Mouse (Mus musculus) C2C12 (cell line): ENCODE results near the gene Ech1. TPM values are rescaled to one million over a fixed set of nuclear protein-coding genes. Genes with fewer than 3 reads are reported as not detected.

Experiments used
- H3K27me3 ChIP-seq: one replicate; pipeline ENCODE4 v1.6.1; 2011; ENCODE audit not compliant: control insufficient read depth, insufficient read depth, insufficient read length
- H3K36me3 ChIP-seq: one replicate; pipeline ENCODE4 v1.6.1; 2011; ENCODE audit not compliant: control insufficient read depth, insufficient read depth
- H3K4me3 ChIP-seq: one replicate; pipeline ENCODE4 v1.5.1; 2011; ENCODE audit warnings: mild to moderate bottlenecking, control low read depth; ENCODE audit not compliant: poor library complexity, insufficient read depth, severe bottlenecking
- H3K79me2 ChIP-seq: one replicate; pipeline ENCODE4 v1.6.1; 2011; ENCODE audit not compliant: control insufficient read depth, insufficient read depth
- H3K79me3 ChIP-seq: one replicate; pipeline ENCODE4 v1.6.1; 2011; ENCODE audit warnings: low read depth, control low read depth
- H3ac ChIP-seq: one replicate; pipeline ENCODE3; 2011; ENCODE audit warnings: low read depth; ENCODE audit not compliant: control insufficient read depth, insufficient read length
- CEBPB ChIP-seq: IDR thresholded peaks from one replicate; pipeline ENCODE4 v1.6.1; 2011; ENCODE audit warnings: low read depth, mild to moderate bottlenecking, control low read depth, moderate library complexity
- CTCF ChIP-seq: IDR thresholded peaks from one replicate; pipeline ENCODE4 v1.5.1; 2011; ENCODE audit not compliant: control insufficient read depth, insufficient read depth, insufficient read length
- FOSL1 ChIP-seq: IDR thresholded peaks from one replicate; pipeline ENCODE4 v1.8.0; 2011; ENCODE audit warnings: mild to moderate bottlenecking, low read length; ENCODE audit not compliant: poor library complexity, insufficient read depth, severe bottlenecking
- MAX ChIP-seq: IDR thresholded peaks from one replicate; pipeline ENCODE4 v1.6.1; 2011; ENCODE audit warnings: mild to moderate bottlenecking, control low read depth
- MYOD1 ChIP-seq: IDR thresholded peaks from one replicate; pipeline ENCODE4 v1.6.1; 2011; ENCODE audit warnings: low read depth; ENCODE audit not compliant: control insufficient read depth, insufficient read length
- MYOG ChIP-seq: IDR thresholded peaks from one replicate; pipeline ENCODE4 v1.6.1; 2011; ENCODE audit not compliant: control insufficient read depth, insufficient read length; ENCODE audit errors: extremely low read depth
- USF1 ChIP-seq: IDR thresholded peaks from one replicate; pipeline ENCODE4 v1.6.1; 2011; ENCODE audit warnings: low read depth, mild to moderate bottlenecking, control low read depth, moderate library complexity
- polyA plus RNA-seq: library from polyadenylated mRNA; unstranded; fragments of >200 nt; fragmentation: generic; extraction: Trizol; gene quantifications from one replicate; pipeline ENCODE4 v1.2.1, GENCODE M21; 2012; ENCODE audit warnings: missing spikeins

The Ech1 gene
- polyA plus RNA-seq, 1 experiment: 106 TPM

- Histone ChIP-seq H3K36me3 (peaks cover 47% of the 10 kb centered on the region), H3K79me3 (peaks cover 48% of the 10 kb centered on the region), H3K27me3 (no peaks in the 10 kb centered on the region), H3ac (peak overlapping the region; percentile 65), H3K79me2 (peaks cover 50% of the 10 kb centered on the region), H3K4me3 (peak overlapping the region; percentile 59)
- TF ChIP-seq MAX (peak; percentile 64), MYOG (no peak)
Measured at GRCm38 (mm10) chr7:28811228-28811627, 13.8 kb upstream of the Ech1 start.

- Histone ChIP-seq H3ac (peak overlapping the region; percentile 65), H3K79me2 (peaks cover 55% of the 10 kb centered on the region), H3K79me3 (peaks cover 52% of the 10 kb centered on the region), H3K36me3 (peaks cover 53% of the 10 kb centered on the region), H3K4me3 (peak overlapping the region; percentile 59), H3K27me3 (no peaks in the 10 kb centered on the region)
- no peak for TF ChIP-seq MYOD1
- TF ChIP-seq CEBPB: no peak
- TF ChIP-seq MYOG: no peak
- TF ChIP-seq FOSL1: no peak
- TF ChIP-seq CTCF: no peak
- TF ChIP-seq MAX: no peak
- TF ChIP-seq USF1: no peak
Measured at GRCm38 (mm10) chr7:28811640-28812275, 13.3 kb upstream of the Ech1 start.

GRCm38 (mm10) chr7:28812436-28812835 is 12.6 kb upstream of the Ech1 start:
- H3K27me3 ChIP-seq: no peaks in the 10 kb centered on the region
- H3K79me3 ChIP-seq: peaks cover 59% of the 10 kb centered on the region
- H3K4me3 ChIP-seq: peak overlapping the region; percentile 59
- H3ac ChIP-seq: peak overlapping the region; percentile 58
- H3K79me2 ChIP-seq: peaks cover 62% of the 10 kb centered on the region
- H3K36me3 ChIP-seq: peaks cover 60% of the 10 kb centered on the region
- no peak for TF ChIP-seq MAX
- no peak for TF ChIP-seq CTCF

GRCm38 (mm10) chr7:28812949-28813348 is 12.1 kb upstream of the Ech1 start:
- no peak overlapping the region for H3K4me3 ChIP-seq
- no peak overlapping the region for H3ac ChIP-seq
- H3K79me2 ChIP-seq: peaks cover 67% of the 10 kb centered on the region
- no peaks in the 10 kb centered on the region for H3K27me3 ChIP-seq
- peaks cover 65% of the 10 kb centered on the region for H3K36me3 ChIP-seq
- no peak for TF ChIP-seq FOSL1
- no peak for TF ChIP-seq MYOG
- no peak for TF ChIP-seq USF1
- no peak for TF ChIP-seq CTCF
- no peak for TF ChIP-seq MYOD1
- no peak for TF ChIP-seq CEBPB
- no peak for TF ChIP-seq MAX
- H3K79me3 ChIP-seq: peaks cover 64% of the 10 kb centered on the region

- Histone ChIP-seq H3K27me3 (no peaks in the 10 kb centered on the region), H3K4me3 (no peak overlapping the region), H3K36me3 (peaks cover 78% of the 10 kb centered on the region), H3K79me2 (peaks cover 79% of the 10 kb centered on the region), H3ac (no peak overlapping the region), H3K79me3 (peaks cover 74% of the 10 kb centered on the region)
- TF ChIP-seq MYOG: no peak
- no peak for TF ChIP-seq USF1
- no peak for TF ChIP-seq FOSL1
- no peak for TF ChIP-seq CTCF
- TF ChIP-seq MAX: no peak
- TF ChIP-seq CEBPB: no peak
- no peak for TF ChIP-seq MYOD1
Measured at GRCm38 (mm10) chr7:28814306-28815034, 10.5 kb upstream of the Ech1 start.

- H3K79me2 ChIP-seq: peaks cover 79% of the 10 kb centered on the region
- no peak overlapping the region for H3ac ChIP-seq
- no peaks in the 10 kb centered on the region for H3K27me3 ChIP-seq
- H3K4me3 ChIP-seq: no peak overlapping the region
- TF ChIP-seq FOSL1 (no peak), CEBPB (no peak), USF1 (no peak), MAX (no peak), MYOG (no peak)
- H3K36me3 ChIP-seq: peaks cover 86% of the 10 kb centered on the region
- H3K79me3 ChIP-seq: peaks cover 75% of the 10 kb centered on the region
Measured at GRCm38 (mm10) chr7:28815230-28815629, 9.8 kb upstream of the Ech1 start.
